Mouse (Mus musculus): ENCODE data around the gene Ppil1. TPM values are rescaled to one million over a fixed set of nuclear protein-coding genes. Genes with fewer than 3 reads are reported as not detected.

Ppil1 gene
- polyA plus RNA-seq, 1 experiment from 2014 or later = 134 TPM

Other genes with a start within 250 kb of the Ppil1 start
- 593 and 674 TPM in 2 replicates for gene Srsf3, start 231.6 kb downstream of the Ppil1 start, polyA plus RNA-seq (2014; fragmentation: Nextera tagmentation; extraction: Ambion mirVana)
- 62.0 and 62.6 TPM in 2 replicates for gene Cdkn1a, start 173.2 kb downstream of the Ppil1 start, polyA plus RNA-seq (2014; fragmentation: Nextera tagmentation; extraction: Ambion mirVana)
- gene Rab44, start 150.0 kb downstream of the Ppil1 start, polyA plus RNA-seq (2014; fragmentation: Nextera tagmentation; extraction: Ambion mirVana) = 0.39 and 0.97 TPM in 2 replicates
- 12.2 and 15.0 TPM in 2 replicates for gene Cpne5, start 26.0 kb downstream of the Ppil1 start, polyA plus RNA-seq (2014; fragmentation: Nextera tagmentation; extraction: Ambion mirVana)
- gene BC004004, start 4.6 kb upstream of the Ppil1 start, polyA plus RNA-seq (2014; fragmentation: Nextera tagmentation; extraction: Ambion mirVana) = 79.5 and 80.8 TPM in 2 replicates
- gene Pi16, start 53.5 kb upstream of the Ppil1 start, polyA plus RNA-seq (2014; fragmentation: Nextera tagmentation; extraction: Ambion mirVana) = 0.13 and 0.41 TPM in 2 replicates
- 287 and 333 TPM in 2 replicates for gene Mtch1, start 83.7 kb upstream of the Ppil1 start, polyA plus RNA-seq (2014; fragmentation: Nextera tagmentation; extraction: Ambion mirVana)
- gene Fgd2, start 96.7 kb upstream of the Ppil1 start, polyA plus RNA-seq (2014; fragmentation: Nextera tagmentation; extraction: Ambion mirVana) = 8.4 and 11.5 TPM in 2 replicates
- gene Pim1, start 226.6 kb upstream of the Ppil1 start, polyA plus RNA-seq (2014; fragmentation: Nextera tagmentation; extraction: Ambion mirVana) = 10.1 TPM in 2 replicates

All from stomach, embryonic 14.5 days (tissue).